Mouse (Mus musculus) heart, embryonic 11.5 days (tissue): Measurements from ENCODE around the gene Gm8334. TPM values are rescaled to one million over a fixed set of nuclear protein-coding genes. Genes with fewer than 3 reads are reported as not detected.
"Not testable (repeated sequence)": the region's sequence is repeated elsewhere in the genome, so short reads cannot be mapped to it uniquely, and the experiment has no call there.

Experiments used
- ATAC-seq: fragments of 200-750 bp; cut with Nextera tagmentation; replicated peaks from 2 replicates; pipeline ENCODE4 v1.8.0; 2017; ENCODE audit warnings: moderate library complexity; ENCODE audit not compliant: insufficient number of reproducible peaks, low FRiP score, low TSS enrichment
- H3K27ac ChIP-seq: fragments of 300-500 bp; sonication (generic); 2 replicates; pipeline ENCODE4 v1.5.1; 2014; ENCODE audit warnings: mild to moderate bottlenecking, low read depth, low read length
- H3K27me3 ChIP-seq: fragments of 300-500 bp; sonication (generic); 2 replicates; pipeline ENCODE4 v1.6.1; 2014; ENCODE audit warnings: mild to moderate bottlenecking, low read length, mixed read lengths; ENCODE audit not compliant: control insufficient read depth, insufficient read depth
- H3K36me3 ChIP-seq: fragments of 300-500 bp; sonication (generic); 2 replicates; pipeline ENCODE4 v1.6.1; 2014; ENCODE audit warnings: mild to moderate bottlenecking, low read length, moderate library complexity, mixed read lengths; ENCODE audit not compliant: control insufficient read depth, insufficient read depth
- H3K4me1 ChIP-seq: fragments of 300-500 bp; sonication (generic); 2 replicates; pipeline ENCODE4 v1.6.1; 2014; ENCODE audit warnings: low read length; ENCODE audit not compliant: control insufficient read depth, insufficient read depth
- H3K4me2 ChIP-seq: fragments of 300-500 bp; sonication (generic); 2 replicates; pipeline ENCODE4 v1.6.1; 2014; ENCODE audit warnings: mild to moderate bottlenecking, moderate library complexity
- H3K4me3 ChIP-seq: fragments of 300-500 bp; sonication (generic); 2 replicates; pipeline ENCODE4 v1.5.1; 2014; ENCODE audit warnings: low read depth, low read length
- H3K9ac ChIP-seq: fragments of 300-500 bp; sonication (generic); 2 replicates; pipeline ENCODE4 v1.6.1; 2014; ENCODE audit warnings: mild to moderate bottlenecking, low read depth, low read length, moderate library complexity
- H3K9me3 ChIP-seq: fragments of 300-500 bp; sonication (generic); replicated peaks from 2 replicates; pipeline ENCODE4 v1.6.1; 2016; ENCODE audit warnings: low read length; ENCODE audit not compliant: control insufficient read depth
- WGBS: fragments of 180-500 bp; shearing (Covaris S2); extraction: QIAGEN DNeasy Blood & Tissue Kit; methylation state at CpG from one replicate; pipeline ENCODE4 v1.1.7; 2014; ENCODE audit not compliant: insufficient replicate concordance; 5-methylcytosine and 5-hydroxymethylcytosine counted together
- polyA plus RNA-seq: library from polyadenylated mRNA; unstranded; fragments of >200 nt; fragmentation: Nextera tagmentation; extraction: Ambion mirVana; gene quantifications from 2 replicates; pipeline ENCODE4 v1.2.1, GENCODE M21; 2014

Gm8334 gene
- polyA plus RNA-seq: not detected in 2 replicates

GRCm38 (mm10) chrX:148615053-148615452 is at the start of gene Gm8334:
Gene Gm8334, minus strand, starts transcription at chrX:148615153.
- H3K4me1 ChIP-seq, H3K4me3 ChIP-seq, H3K9me3 ChIP-seq, ATAC-seq, H3K4me2 ChIP-seq, H3K27me3 ChIP-seq, H3K36me3 ChIP-seq, H3K9ac ChIP-seq, H3K27ac ChIP-seq: not testable (repeated sequence)
- WGBS: 83% methylated on average over 4 of the region's 7 CpGs

DNA sequence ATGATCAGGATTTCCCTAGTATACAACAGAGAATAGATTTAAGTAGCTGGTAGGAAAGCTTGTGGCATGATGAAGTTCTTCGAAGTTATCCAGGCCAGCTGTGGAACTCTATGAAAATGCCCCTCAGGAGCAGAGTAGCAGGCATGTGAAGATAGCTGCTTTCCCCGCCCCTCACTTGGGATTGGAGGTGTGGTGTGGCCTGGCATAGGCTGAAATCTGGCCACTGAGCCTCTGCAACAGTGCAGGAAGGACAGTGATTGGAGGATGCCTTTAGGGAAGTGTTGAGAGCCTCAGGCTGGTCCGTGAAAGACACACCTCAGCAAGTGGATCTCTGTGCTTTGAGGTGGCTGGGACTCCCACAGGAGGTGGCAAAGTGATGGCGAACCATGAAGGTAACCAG is 48.3 kb upstream of the Gm8334 start, which contains the start of gene Gm15127:
Gm15127 (plus strand) TSS at position 301 of the 400 bp plus-strand sequence.
- H3K27ac ChIP-seq, H3K27me3 ChIP-seq, H3K4me1 ChIP-seq, ATAC-seq, H3K9me3 ChIP-seq, H3K4me3 ChIP-seq, H3K36me3 ChIP-seq, H3K9ac ChIP-seq, H3K4me2 ChIP-seq: not testable (repeated sequence)
- 55% methylated on average over 3 of the region's 4 CpGs for WGBS

Other genes starting within 250 kb of the Gm8334 start
- gene Gm15114, start 126.2 kb downstream of the Gm8334 start, polyA plus RNA-seq: not detected in 2 replicates
- not detected in 2 replicates for gene Gm15127, start 48.4 kb upstream of the Gm8334 start, polyA plus RNA-seq
- gene Luzp4, start 242.5 kb upstream of the Gm8334 start, polyA plus RNA-seq: not detected in 2 replicates